Comparison of ENCODE assay signal across 11 mouse cellular contexts in genomic region chr17:29883351-29883750, GRCm38 (mm10).
DNase-seq lines count a peak whose midpoint lies in the region; ATAC-seq lines count a peak whose summit lies in the region.
"Had no signal": no experiment of that assay in that cellular context is flagged by ENCODE, and none has a peak within 500 bp of the region (broad histone marks: within the 10 kb centered on the region; RNA-seq: fewer than 3 reads in every experiment).

No protein-coding gene starts in this region.

- WGBS in forebrain, embryonic 13.5 days = 25% methylated on average over 9 of the region's 9 CpGs
- WGBS in hindbrain, embryonic 14.5 days = 28% methylated on average over 9 of the region's 9 CpGs
- WGBS in midbrain, embryonic 15.5 days = 28% methylated on average over 9 of the region's 9 CpGs

- ATAC-seq in forebrain, embryonic 13.5 days = no peak
- no peak for ATAC-seq in hindbrain, embryonic 14.5 days (ENCODE audit: low FRiP score)
- no peak for ATAC-seq in midbrain, embryonic 15.5 days (replicated peaks)

- H3K9me3 ChIP-seq in forebrain, embryonic 13.5 days (replicated peaks) = no peaks in the 10 kb centered on the region
- H3K9me3 ChIP-seq in hindbrain, embryonic 14.5 days (ENCODE audit: control insufficient read depth, low read length) = no peaks in the 10 kb centered on the region
- no peaks in the 10 kb centered on the region for H3K9me3 ChIP-seq in midbrain, embryonic 15.5 days
- H3K9me3 ChIP-seq: heart, embryonic 13.5 days; lung, embryonic 15.5 days had no signal

- peak overlapping the region; percentile 72 for H3K4me3 ChIP-seq in forebrain, embryonic 13.5 days
- H3K4me3 ChIP-seq in hindbrain, embryonic 14.5 days (replicated peaks; ENCODE audit: low read length) = peak overlapping the region; percentile 69
- peak overlapping the region; percentile 77 for H3K4me3 ChIP-seq in midbrain, embryonic 15.5 days
- H3K4me3 ChIP-seq: heart, embryonic 13.5 days; lung, embryonic 15.5 days had no signal

- peak overlapping the region; percentile 50 for H3K9ac ChIP-seq in forebrain, embryonic 13.5 days
- peak overlapping the region; percentile 66 for H3K9ac ChIP-seq in hindbrain, embryonic 14.5 days
- H3K9ac ChIP-seq in midbrain, embryonic 15.5 days = peak overlapping the region; percentile 25
- H3K9ac ChIP-seq: heart, embryonic 13.5 days; lung, embryonic 15.5 days had no signal

- peaks cover 10% of the 10 kb centered on the region; the same call in 1 of the 2 replicates for H3K36me3 ChIP-seq in forebrain, embryonic 13.5 days (ENCODE audit: poor library complexity, severe bottlenecking)
- no peaks in the 10 kb centered on the region for H3K36me3 ChIP-seq in hindbrain, embryonic 14.5 days (replicated peaks; ENCODE audit: control insufficient read depth, insufficient read depth)
- H3K36me3 ChIP-seq in midbrain, embryonic 15.5 days (replicated peaks) = no peaks in the 10 kb centered on the region
- H3K36me3 ChIP-seq: heart, embryonic 13.5 days; lung, embryonic 15.5 days had no signal

- H3K4me2 ChIP-seq in forebrain, embryonic 13.5 days = peak overlapping the region; percentile 95
- peak overlapping the region; percentile 72 for H3K4me2 ChIP-seq in hindbrain, embryonic 14.5 days (replicated peaks)
- H3K4me2 ChIP-seq in midbrain, embryonic 15.5 days = peak overlapping the region; percentile 96
- H3K4me2 ChIP-seq: heart, embryonic 13.5 days; lung, embryonic 15.5 days had no signal

- peaks cover 60% of the 10 kb centered on the region for H3K4me1 ChIP-seq in forebrain, embryonic 13.5 days
- peaks cover 49% of the 10 kb centered on the region for H3K4me1 ChIP-seq in hindbrain, embryonic 14.5 days (replicated peaks; ENCODE audit: control insufficient read depth, insufficient read depth, low read length)
- H3K4me1 ChIP-seq in midbrain, embryonic 15.5 days = peaks cover 64% of the 10 kb centered on the region

- H3K27ac ChIP-seq in forebrain, embryonic 13.5 days = peak overlapping the region; percentile 45
- peak overlapping the region; percentile 56 for H3K27ac ChIP-seq in hindbrain, embryonic 14.5 days
- H3K27ac ChIP-seq in midbrain, embryonic 15.5 days = peak overlapping the region; percentile 60
- H3K27ac ChIP-seq: heart, embryonic 13.5 days; lung, embryonic 15.5 days had no signal

- peaks cover 16% of the 10 kb centered on the region; the same call in 1 of the 2 replicates for H3K27me3 ChIP-seq in forebrain, embryonic 13.5 days
- H3K27me3 ChIP-seq in hindbrain, embryonic 14.5 days (ENCODE audit: control insufficient read depth, insufficient read depth, low read length) = no peaks in the 10 kb centered on the region
- H3K27me3 ChIP-seq in midbrain, embryonic 15.5 days (replicated peaks) = no peaks in the 10 kb centered on the region

- peak; percentile 21 for DNase-seq in cerebellum, adult 9-11 months
- DNase-seq in cerebellum, postnatal 25 days = no peak
- no peak for DNase-seq in hindbrain, embryonic 14.5 days (ENCODE audit: low spot score)
- DNase-seq in adrenal gland, postnatal 4 days (ENCODE audit: low spot score in 2 of 2) = no peak
- no peak for DNase-seq in adrenal gland, postnatal 10 days
- DNase-seq in adrenal gland, postnatal 25 days = no peak
- DNase-seq: adrenal gland, adult 8-10 months had no signal
